Mouse (Mus musculus): Measurements from ENCODE around the gene Slc5a10.

Slc5a10 gene

GRCm38 (mm10) chr11:61720636-61721035 is at the start of gene Slc5a10:
Gene Slc5a10 (minus strand): TSS chr11:61720826.
- no peak for DNase-seq (ENCODE audit: low spot score in 2 of 2)

- peak; percentile 97 to 99 for DNase-seq (ENCODE audit: low spot score in 2 of 2)
Observed at GRCm38 (mm10) chr11:61761584-61762407, 41.2 kb upstream of the Slc5a10 start, which contains the start of gene Prpsap2. Gene Prpsap2 (minus strand): TSS chr11:61762088.

- no peak for DNase-seq (ENCODE audit: low spot score in 2 of 2)
Observed at GRCm38 (mm10) chr11:61760518-61760917, 39.9 kb upstream of the Slc5a10 start.

DNA sequence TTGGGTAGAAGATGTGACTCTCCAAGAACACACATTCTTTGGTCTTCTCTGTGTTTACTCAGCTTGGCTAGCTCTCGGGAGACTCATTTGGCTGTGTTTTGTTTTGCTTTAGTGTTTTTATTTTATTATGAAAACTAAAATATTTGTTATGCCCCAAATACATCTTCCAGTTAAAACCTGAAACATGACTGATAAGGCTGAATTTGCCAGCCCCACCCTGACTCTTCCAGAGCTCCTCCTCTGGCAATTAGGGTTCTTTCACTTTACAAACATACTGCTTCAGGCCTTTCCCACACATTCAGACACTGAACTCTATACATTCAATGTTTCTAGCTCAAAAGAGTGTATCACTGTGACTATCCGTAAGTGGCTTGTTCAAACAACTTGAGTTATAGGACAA is 36.5 kb upstream of the Slc5a10 start:
- DNase-seq (ENCODE audit: low spot score in 2 of 2), result no peak

- no peak for DNase-seq (ENCODE audit: low spot score in 2 of 2)
Observed at GRCm38 (mm10) chr11:61751612-61752011, 31.0 kb upstream of the Slc5a10 start.

- DNase-seq (ENCODE audit: low spot score in 2 of 2), result no peak
Observed at GRCm38 (mm10) chr11:61747161-61747560, 26.5 kb upstream of the Slc5a10 start.

DNA sequence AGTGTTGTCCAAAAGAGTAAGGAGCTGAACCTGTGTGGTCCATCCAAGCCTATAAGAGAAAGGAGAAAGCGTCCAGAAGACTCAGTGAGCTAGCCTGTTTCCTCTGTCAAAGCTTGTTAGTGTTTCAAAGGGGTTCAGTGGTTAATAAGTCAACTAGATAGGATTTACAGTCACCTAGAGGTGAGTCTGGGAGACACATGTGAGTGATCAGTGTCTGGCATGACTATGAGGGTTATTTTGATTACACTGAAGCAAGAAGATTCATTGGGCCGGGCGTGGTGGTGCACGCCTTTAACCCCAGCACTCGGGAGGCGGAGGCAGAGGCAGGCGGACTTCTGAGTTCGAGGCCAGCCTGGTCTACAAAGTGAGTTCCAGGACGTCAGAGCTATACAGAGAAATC is 25.2 kb upstream of the Slc5a10 start:
- DNase-seq (ENCODE audit: low spot score in 2 of 2), result no peak

- no peak for DNase-seq (ENCODE audit: low spot score in 2 of 2)
Observed at GRCm38 (mm10) chr11:61744460-61744859, 23.8 kb upstream of the Slc5a10 start.

DNA sequence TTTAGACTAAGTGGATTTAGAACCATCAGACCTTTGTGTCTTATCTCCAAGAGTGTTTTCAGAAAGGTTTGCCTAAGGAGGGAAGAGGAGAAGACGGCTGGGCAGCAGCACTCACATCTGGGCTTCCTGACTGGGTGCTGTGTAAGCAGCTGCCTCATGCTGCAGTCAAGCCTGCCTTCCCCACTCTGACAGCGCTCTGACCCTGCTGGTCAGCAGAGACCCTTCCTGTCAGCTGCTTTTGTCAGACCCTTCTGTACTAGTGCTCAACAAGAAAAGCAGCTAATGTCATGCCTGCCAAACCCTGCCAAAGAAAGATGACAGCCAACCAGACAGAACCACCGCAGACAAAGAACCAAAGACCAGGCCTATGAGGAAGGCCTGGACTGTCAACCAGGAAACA is 23.1 kb upstream of the Slc5a10 start:
- DNase-seq (ENCODE audit: low spot score in 2 of 2), result no peak

- DNase-seq (ENCODE audit: low spot score in 2 of 2), result no peak
Observed at GRCm38 (mm10) chr11:61740500-61740899, 19.9 kb upstream of the Slc5a10 start.

DNA sequence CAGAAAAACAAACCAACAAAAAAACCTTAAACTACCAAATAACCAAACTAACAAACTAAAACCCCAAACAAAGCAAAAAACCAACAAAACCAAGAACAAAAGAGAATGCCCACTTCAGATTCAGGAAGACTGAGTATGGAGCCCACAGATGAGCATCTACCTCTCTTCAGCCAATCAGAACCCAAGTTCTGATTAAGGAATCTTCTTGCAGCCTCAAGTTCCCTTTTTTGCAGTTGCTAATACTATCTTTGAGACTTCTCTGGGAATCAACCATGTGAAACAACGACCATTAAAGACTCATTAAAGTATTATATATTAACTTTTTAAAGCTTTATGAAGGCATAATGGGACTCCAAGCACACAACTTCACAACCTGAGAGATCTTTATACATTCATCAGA is 16.7 kb upstream of the Slc5a10 start:
- no peak for DNase-seq (ENCODE audit: low spot score in 2 of 2)

DNA sequence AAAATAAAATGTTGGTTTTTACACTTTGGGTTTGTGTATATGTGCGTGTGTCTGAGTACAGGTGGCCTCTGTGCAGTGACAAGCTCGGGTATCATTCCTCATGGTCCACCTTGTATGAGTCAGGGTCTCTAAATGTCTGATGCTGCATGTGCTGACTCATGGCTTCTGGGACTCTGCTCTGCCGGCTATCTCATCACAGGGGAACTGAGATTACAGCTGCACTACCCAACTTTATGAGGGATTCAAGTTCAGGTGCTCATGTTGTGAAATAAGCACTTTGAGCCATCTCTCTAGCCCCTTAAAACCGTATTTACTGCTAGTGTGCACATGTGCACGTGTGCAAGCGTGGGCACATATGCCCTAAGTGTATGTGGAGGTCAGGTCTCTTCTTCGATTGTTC is 12.0 kb upstream of the Slc5a10 start:
- no peak for DNase-seq (ENCODE audit: low spot score in 2 of 2)

DNA sequence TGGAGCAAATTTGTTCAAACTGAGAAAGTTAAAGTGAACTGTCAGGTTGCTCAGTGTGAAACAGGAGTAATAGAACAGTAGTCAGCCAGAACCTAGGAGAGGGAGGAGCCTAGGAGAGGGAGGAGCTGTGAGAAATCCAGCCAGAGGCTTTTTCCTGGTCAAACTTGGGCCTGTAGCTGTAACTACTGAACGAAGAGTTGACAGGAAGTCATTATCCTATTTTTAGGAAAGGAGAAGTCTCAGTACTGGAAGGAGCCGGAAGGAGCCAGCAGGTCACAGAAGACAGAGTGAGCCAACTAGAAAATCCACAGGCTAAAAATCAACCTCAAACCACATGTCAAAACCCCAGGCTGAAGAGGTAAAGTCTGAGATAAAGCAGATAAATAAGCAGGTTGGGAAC is 7.4 kb upstream of the Slc5a10 start:
- DNase-seq (ENCODE audit: low spot score in 2 of 2), result no peak

- no peak for DNase-seq (ENCODE audit: low spot score in 2 of 2)
Observed at GRCm38 (mm10) chr11:61722077-61722476, 1.5 kb upstream of the Slc5a10 start.

GRCm38 (mm10) chr11:61719826-61720225 is 800 bp downstream of the Slc5a10 start:
- DNase-seq (ENCODE audit: low spot score in 2 of 2), result no peak

DNA sequence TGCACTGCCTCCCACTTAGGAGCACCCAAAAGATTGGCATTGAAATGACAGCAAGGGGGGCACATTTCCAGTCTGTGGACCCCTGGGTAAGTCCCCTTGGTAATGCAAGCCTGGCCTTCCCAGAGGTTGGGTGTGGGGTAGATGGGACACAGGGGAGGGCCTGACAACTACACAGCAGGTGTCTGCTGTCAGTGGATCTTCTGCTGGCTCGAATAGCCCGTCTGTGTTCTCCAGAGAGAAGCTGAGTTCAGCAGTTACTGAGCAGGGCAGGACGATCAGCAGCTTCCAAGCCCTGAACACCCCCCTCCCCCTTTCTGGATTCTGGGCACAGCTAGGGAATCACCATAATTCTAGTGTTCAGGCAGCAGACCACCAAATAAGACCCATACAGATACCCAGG is 1.2 kb downstream of the Slc5a10 start:
- no peak for DNase-seq (ENCODE audit: low spot score in 2 of 2)

DNA sequence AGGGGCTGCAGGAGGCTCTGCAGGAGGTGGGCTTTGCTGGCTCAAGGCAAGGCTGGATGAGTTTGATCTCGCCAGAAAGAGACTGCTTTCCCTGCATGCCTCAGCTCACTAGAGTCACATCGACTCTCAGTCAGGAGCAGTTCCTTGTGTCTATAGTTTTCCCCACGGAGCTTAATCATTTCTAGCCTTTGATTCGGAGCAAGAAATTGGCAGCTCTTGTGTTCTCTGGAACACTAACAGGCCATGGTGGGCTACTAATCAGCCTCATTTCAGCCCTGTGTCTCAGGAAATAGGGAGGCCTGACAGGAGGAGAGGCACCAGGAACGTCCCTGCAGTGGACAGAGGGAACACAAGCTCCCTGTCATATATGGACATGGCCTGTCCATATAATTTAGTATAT is 2.6 kb downstream of the Slc5a10 start:
- no peak for DNase-seq (ENCODE audit: low spot score in 2 of 2)

GRCm38 (mm10) chr11:61715130-61715529 is 5.5 kb downstream of the Slc5a10 start:
- DNase-seq (ENCODE audit: low spot score in 2 of 2), result no peak

- peak; percentile 34 to 68 for DNase-seq (ENCODE audit: low spot score in 2 of 2)
Observed at GRCm38 (mm10) chr11:61714346-61715117, 6.1 kb downstream of the Slc5a10 start.

- no peak for DNase-seq (ENCODE audit: low spot score in 2 of 2)
Observed at GRCm38 (mm10) chr11:61713157-61713855, 7.3 kb downstream of the Slc5a10 start.

DNA sequence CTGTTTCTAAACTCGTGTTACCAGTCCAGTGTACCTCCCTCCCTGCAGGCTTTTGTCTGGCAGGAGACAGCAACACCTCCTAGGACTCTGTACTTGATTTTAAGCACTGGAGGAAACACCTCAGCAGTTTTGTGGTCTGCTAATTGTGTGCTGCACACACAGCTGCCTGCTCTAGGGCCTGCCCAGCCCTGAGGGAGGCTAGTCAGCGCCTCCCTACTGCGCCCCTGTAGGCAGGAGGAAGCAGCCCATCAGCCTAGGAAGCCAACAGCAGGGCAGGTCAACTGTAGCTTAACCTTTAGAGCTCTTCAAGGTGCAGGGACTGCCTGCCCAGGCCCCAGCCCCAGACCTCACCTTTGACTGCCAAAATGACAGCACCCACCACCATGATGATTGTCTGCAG is 11.7 kb downstream of the Slc5a10 start:
- DNase-seq (ENCODE audit: low spot score in 2 of 2), result no peak

DNA sequence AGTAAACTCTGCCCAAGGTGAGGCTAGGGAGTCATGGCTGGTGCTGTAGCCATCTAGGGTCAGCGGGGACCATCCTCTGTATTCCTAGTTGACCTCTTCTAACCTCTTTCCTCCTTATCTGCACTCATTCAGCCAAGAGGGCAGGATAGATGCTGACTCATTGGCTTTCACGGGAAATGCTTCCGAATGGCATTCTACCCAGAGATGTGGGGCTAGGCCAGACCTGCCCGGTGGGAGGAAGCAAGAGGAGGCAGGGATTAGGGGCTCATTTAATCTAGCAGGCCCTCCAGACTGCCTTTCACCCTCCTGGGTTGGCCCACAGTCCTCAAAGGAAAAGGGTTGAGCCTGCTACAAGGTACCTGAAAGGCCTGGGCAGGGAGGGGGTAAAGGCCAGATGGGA is 14.4 kb downstream of the Slc5a10 start:
- no peak for DNase-seq (ENCODE audit: low spot score in 2 of 2)
